Mouse (Mus musculus): ENCODE results near the gene Cnga3.

The Cnga3 gene

GRCm38 (mm10) chr1:37287748-37288147, 73.5 kb downstream of the Cnga3 start:
- DNase-seq: no peak

- DNase-seq: no peak
Measured at GRCm38 (mm10) chr1:37288181-37288935, 74.1 kb downstream of the Cnga3 start.

DNA sequence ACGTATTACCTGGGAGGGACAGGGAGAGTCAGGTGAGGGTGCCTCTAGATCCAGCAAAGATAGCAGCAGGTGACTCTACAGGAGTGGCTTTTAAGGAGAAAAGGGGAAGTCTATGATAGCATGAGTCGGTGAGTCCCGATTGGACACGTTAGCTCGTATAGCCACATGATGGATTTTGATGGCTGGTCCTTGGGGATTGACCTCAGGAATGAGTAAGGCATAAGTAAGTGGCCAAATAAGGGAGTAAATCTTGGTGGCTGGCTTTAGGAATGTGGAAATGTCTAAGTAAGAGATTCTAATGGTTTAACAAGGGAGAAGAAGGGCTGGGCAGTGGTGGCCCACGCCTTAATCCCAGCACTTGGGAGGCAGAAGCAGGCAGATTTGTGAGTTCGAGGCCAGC, 74.7 kb downstream of the Cnga3 start:
- DNase-seq: no peak

- DNase-seq: no peak
Measured at GRCm38 (mm10) chr1:37296414-37296813, 82.2 kb downstream of the Cnga3 start.

GRCm38 (mm10) chr1:37298904-37299303, 84.7 kb downstream of the Cnga3 start:
- no peak for DNase-seq

DNA sequence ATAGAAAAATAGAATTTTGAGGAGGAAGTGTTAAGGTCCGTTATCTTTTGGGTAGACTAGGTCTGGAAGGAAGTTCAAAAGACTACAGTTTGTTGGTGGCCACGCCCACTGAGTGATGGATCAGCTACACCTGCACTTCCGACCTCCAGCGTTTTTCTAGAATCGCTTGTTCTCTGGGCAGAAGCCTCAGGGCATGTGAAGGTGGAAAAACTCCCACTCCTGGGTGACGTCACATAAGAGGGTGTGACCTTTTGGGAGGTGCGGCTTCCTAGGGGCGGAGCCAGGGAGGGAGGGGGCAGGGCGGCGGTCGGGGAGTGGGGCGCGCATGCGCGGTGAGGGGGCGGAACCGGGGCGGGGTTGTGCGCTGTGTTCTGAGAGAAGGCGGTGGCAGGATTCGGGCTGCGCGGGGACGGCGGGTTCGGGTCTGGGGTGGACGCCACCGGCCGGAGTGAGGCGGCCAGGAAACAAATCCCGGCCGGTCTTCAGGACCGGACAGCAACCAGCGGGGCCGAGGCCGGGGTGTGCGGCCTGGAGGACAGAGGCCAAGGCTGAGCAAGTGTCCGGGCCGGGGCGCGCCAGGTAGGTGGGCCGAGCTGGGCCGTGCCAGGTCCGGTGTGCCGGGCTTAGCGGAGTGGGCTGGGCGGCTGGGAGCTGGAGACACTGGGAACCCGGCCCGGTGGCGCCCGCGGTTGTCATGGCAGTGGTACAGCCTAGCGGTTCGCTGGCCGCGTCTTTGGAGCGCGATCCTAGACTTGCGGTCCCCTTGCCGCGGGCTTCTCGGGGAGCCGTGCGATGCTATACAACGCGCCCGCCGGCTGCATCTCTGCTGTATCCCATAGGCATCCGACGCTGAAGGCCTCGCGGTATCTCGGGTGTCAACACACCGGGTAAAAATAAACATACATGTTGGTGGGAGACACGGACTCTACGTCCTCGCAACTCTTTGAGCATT, 85.6 kb downstream of the Cnga3 start, which contains the start of gene Inpp4a:
Gene Inpp4a (plus strand): TSS at position 326 of the 952 bp plus-strand sequence.
- DNase-seq: peak; percentile 92

DNA sequence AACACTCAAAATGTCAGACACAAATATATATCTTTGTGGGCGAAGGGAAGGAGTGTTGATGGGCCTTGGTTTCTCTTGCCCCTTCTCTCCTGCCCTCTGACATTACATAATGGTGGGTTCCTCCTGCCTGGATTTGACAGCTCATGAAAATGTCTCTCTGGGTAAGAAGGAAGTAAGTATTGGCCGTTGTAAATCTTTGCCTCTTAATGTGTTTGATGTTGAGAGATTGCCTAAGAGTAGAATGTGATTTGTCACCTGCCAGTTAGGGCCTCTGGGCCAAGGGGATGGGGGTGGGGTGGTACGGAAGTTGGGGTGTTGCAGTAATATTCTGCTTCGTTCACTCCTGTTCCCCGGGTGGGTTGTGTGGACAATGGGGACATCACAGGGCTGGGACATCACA, 86.4 kb downstream of the Cnga3 start:
- no peak for DNase-seq

DNA sequence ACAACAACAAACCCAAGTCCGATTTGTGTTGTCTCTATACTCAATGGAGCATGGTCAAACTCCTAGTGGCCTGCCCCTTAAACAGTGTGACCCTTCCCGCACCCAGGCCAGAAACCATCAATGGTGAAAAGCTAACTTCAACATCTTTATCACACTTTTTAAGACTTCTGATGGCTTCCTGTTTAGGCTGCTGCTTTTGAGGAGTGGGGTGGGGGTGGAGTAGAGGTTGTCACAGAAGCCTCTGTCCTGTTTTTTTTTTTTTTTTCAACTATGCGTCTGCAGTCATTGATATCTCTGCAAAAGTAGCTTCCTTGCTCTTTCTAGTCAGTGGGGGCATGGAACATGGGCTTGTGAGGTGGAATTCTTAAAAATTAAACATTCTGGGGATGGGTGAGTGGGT, 88.6 kb downstream of the Cnga3 start:
- DNase-seq: no peak

DNA sequence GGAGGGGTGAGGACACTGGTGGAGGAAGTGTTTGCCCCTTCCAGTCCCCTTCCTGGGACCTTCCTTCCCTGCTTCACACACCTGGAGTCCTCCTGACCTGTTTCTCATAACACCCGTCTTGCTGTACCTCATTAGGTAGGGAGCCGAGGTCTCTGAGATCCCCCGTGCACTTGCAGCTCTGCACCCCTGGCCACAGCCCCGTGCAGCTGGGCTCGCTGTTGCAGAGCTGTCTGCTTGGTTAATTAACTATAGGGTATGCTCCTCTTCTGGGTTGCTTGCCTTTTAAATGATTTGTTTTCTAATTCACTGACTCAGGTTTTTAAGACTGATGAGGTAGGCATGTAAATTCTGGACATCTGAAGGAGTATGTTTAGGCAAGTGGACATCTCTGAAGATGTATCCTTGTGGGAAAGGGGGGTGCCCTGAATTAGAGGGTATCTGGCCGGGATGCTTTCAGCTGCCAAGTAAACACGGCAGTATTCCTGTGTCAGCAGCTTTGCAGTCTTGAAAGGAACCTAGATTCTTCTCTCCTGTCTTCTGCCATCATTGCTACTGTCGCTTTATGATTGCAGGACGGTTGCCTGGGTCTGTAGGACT, 91.6 kb downstream of the Cnga3 start:
- DNase-seq: no peak

DNA sequence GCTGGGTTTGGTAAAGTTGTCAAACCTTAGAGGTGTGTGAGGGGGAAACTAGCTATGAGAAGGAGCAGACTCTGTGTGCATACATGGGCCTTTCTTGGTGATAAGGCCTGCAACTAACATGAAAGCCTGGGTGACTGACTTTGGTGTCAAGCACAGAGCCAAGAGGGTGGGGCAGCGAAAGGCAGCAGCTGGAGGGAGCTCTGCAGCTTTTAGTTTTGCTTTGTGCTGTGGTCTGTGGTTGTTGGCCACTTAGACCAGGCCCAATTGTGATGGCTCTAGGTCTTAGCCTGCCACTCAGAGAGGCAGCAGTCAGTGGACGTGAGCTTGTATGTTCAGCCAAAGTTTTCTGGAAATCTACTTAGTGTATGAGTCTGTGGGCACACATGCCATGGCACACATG, 93.4 kb downstream of the Cnga3 start:
- DNase-seq: no peak

- no peak for DNase-seq
Measured at GRCm38 (mm10) chr1:37308021-37308742, 93.9 kb downstream of the Cnga3 start.

GRCm38 (mm10) chr1:37308743-37309100, 94.5 kb downstream of the Cnga3 start:
- no peak for DNase-seq

GRCm38 (mm10) chr1:37309939-37310515, 95.8 kb downstream of the Cnga3 start:
- no peak for DNase-seq
